ENCODE assay signal across 27 mouse cellular contexts in the genomic region with DNA sequence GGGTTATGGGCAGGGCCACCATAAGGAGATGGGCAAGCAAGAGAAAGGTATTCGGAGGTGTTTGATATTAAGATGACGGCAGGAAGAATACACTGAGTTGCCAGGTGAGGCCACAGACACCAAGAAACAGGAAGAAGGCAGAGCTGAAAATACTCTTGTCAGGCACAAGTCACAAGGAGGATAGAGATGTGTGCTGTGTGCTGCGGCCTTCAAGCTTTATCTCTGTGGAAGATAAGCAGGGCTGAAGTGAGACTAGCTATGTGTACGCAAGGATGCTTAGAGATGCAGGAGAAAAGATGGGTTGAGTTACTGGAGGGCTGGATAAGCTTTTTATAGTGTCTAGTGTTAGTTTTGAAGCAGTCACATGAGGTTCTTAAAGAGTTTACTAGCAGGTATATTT. TPM values are rescaled to one million over a fixed set of nuclear protein-coding genes. Genes with fewer than 3 reads are reported as not detected.
DNase-seq lines count a peak whose midpoint lies in the region; ATAC-seq and TF ChIP-seq lines count a peak whose summit lies in the region.
"Had no signal": no experiment of that assay in that cellular context is flagged by ENCODE, and none has a peak within 500 bp of the region (broad histone marks: within the 10 kb centered on the region; RNA-seq: fewer than 3 reads in every experiment).

No protein-coding gene starts in this region.

- no peak for TF ChIP-seq CTCF in G1E (IDR thresholded peaks at IDR 0.05; ENCODE audit: low read depth, low read length)
- TF ChIP-seq CTCF in small intestine, adult 2 months (IDR thresholded peaks at IDR 0.05; ENCODE audit: extremely low read depth, insufficient read length, insufficient replicate concordance, low read depth, low read length), result no peak

- WGBS in heart, embryonic 10.5 days, result 51% methylated on average over 4 of the region's 4 CpGs
- 46% methylated on average over 4 of the region's 4 CpGs for WGBS in small intestine, adult 2 months
- WGBS in hindbrain, embryonic 14.5 days, result 90% methylated on average over 4 of the region's 4 CpGs

- H3K27me3 ChIP-seq in heart, embryonic 10.5 days (ENCODE audit: insufficient read depth, poor library complexity, severe bottlenecking), result peaks cover 10% of the 10 kb centered on the region; the same call in 1 of the 2 replicates
- H3K27me3 ChIP-seq in G1E (ENCODE audit: insufficient read depth, low read length), result no peaks in the 10 kb centered on the region
- no peaks in the 10 kb centered on the region for H3K27me3 ChIP-seq in small intestine, adult 2 months (ENCODE audit: control insufficient read depth, insufficient read depth, low read length)
- no peaks in the 10 kb centered on the region for H3K27me3 ChIP-seq in hindbrain, embryonic 14.5 days (ENCODE audit: control insufficient read depth, insufficient read depth, low read length)

- no peak overlapping the region for H3K4me3 ChIP-seq in heart, embryonic 10.5 days
- peak overlapping the region; percentile 62; the same call in 1 of the 2 replicates for H3K4me3 ChIP-seq in G1E (ENCODE audit: low read depth, low read length)
- H3K4me3 ChIP-seq in small intestine, adult 2 months (ENCODE audit: low read depth, low read length), result no peak overlapping the region
- no peak overlapping the region for H3K4me3 ChIP-seq in hindbrain, embryonic 14.5 days (replicated peaks; ENCODE audit: low read length)
- H3K4me3 ChIP-seq: embryonic facial prominence, embryonic 13.5 days; heart, embryonic 12.5 days; hindbrain, embryonic 10.5 days; limb, embryonic 13.5 days; liver, embryonic 12.5 days; midbrain, embryonic 10.5 days had no signal

- no peak for TF ChIP-seq POLR2A in small intestine, adult 2 months (IDR thresholded peaks at IDR 0.05; ENCODE audit: low read depth, low read length)

- no peak overlapping the region for H3K4me2 ChIP-seq in hindbrain, embryonic 14.5 days (replicated peaks)
- H3K4me2 ChIP-seq: embryonic facial prominence, embryonic 13.5 days; limb, embryonic 13.5 days; liver, embryonic 12.5 days had no signal

- H3K27ac ChIP-seq in heart, embryonic 10.5 days, result no peak overlapping the region
- peak overlapping the region; percentile 98 for H3K27ac ChIP-seq in small intestine, adult 2 months (ENCODE audit: insufficient read depth, low read depth, low read length)
- H3K27ac ChIP-seq in hindbrain, embryonic 14.5 days, result no peak overlapping the region
- H3K27ac ChIP-seq: embryonic facial prominence, embryonic 13.5 days; hindbrain, embryonic 10.5 days; hindbrain, postnatal 0 days; limb, embryonic 13.5 days; liver, embryonic 12.5 days; midbrain, embryonic 10.5 days had no signal

- H3K9me3 ChIP-seq in heart, embryonic 10.5 days, result no peaks in the 10 kb centered on the region
- no peaks in the 10 kb centered on the region for H3K9me3 ChIP-seq in G1E (replicated peaks)
- no peaks in the 10 kb centered on the region for H3K9me3 ChIP-seq in hindbrain, embryonic 14.5 days (ENCODE audit: control insufficient read depth, low read length)
- H3K9me3 ChIP-seq: embryonic facial prominence, embryonic 13.5 days; heart, embryonic 12.5 days; hindbrain, embryonic 10.5 days; limb, embryonic 13.5 days; liver, embryonic 12.5 days; midbrain, embryonic 10.5 days had no signal

- DNase-seq in heart, adult 11 months, result peak; percentile 63
- DNase-seq in heart, embryonic 10.5 days (ENCODE audit: low spot score), result no peak
- no peak for DNase-seq in G1E (ENCODE audit: low spot score)
- DNase-seq in induced T-regulatory cell, adult 2 months (ENCODE audit: low read depth), result peak; percentile 82
- DNase-seq in hindbrain, embryonic 14.5 days (ENCODE audit: low spot score), result no peak
- no peak for DNase-seq in frontal cortex, postnatal 14 days (ENCODE audit: low spot score in 2 of 2)
- DNase-seq: adrenal gland, postnatal 14 days; cerebellum, adult 18-20 months; cerebellum, postnatal 36 days; embryo, embryonic 11 days; gastrocnemius, postnatal 10 days; heart, postnatal 10 days; kidney, adult 8-10 months; lung, postnatal 10 days; spleen, adult 18-20 months; thymus, postnatal 14 days had no signal

- no peak for ATAC-seq in G1E (ENCODE audit: extremely low read depth, insufficient number of reproducible peaks, low FRiP score, poor library complexity, severe bottlenecking)
- no peak for ATAC-seq in hindbrain, embryonic 14.5 days (ENCODE audit: low FRiP score)
- ATAC-seq: forebrain, embryonic 14.5 days; liver, embryonic 12.5 days; midbrain, embryonic 16.5 days had no signal

- no peak overlapping the region for H3K9ac ChIP-seq in hindbrain, embryonic 14.5 days
- H3K9ac ChIP-seq: embryonic facial prominence, embryonic 13.5 days; heart, embryonic 12.5 days; limb, embryonic 13.5 days; liver, embryonic 12.5 days had no signal

- no peaks in the 10 kb centered on the region for H3K36me3 ChIP-seq in heart, embryonic 10.5 days
- H3K36me3 ChIP-seq in G1E (replicated peaks), result no peaks in the 10 kb centered on the region
- no peaks in the 10 kb centered on the region for H3K36me3 ChIP-seq in small intestine, adult 2 months (ENCODE audit: control insufficient read depth, insufficient read depth, low read length)
- no peaks in the 10 kb centered on the region for H3K36me3 ChIP-seq in hindbrain, embryonic 14.5 days (replicated peaks; ENCODE audit: control insufficient read depth, insufficient read depth)
- H3K36me3 ChIP-seq: embryonic facial prominence, embryonic 13.5 days; heart, embryonic 12.5 days; hindbrain, embryonic 10.5 days; limb, embryonic 13.5 days; liver, embryonic 12.5 days; midbrain, embryonic 10.5 days had no signal

- peaks cover 18% of the 10 kb centered on the region for H3K4me1 ChIP-seq in heart, embryonic 10.5 days
- peaks cover 80% of the 10 kb centered on the region for H3K4me1 ChIP-seq in G1E (ENCODE audit: insufficient read depth, low read depth, low read length)
- peaks cover 25% of the 10 kb centered on the region for H3K4me1 ChIP-seq in small intestine, adult 2 months (ENCODE audit: control insufficient read depth, insufficient read depth, insufficient read length, low read length)
- H3K4me1 ChIP-seq in hindbrain, embryonic 14.5 days (replicated peaks; ENCODE audit: control insufficient read depth, insufficient read depth, low read length), result no peaks in the 10 kb centered on the region
- H3K4me1 ChIP-seq: midbrain, embryonic 10.5 days had no signal

RNA-seq across cellular contexts. Expression of a gene that starts 12.9 kb away (rescaled TPM):
- polyA plus RNA-seq in heart, embryonic 10.5 days (2016; fragmentation: Nextera tagmentation; extraction: Ambion mirVana), result 48.8 and 53.4 TPM in 2 replicates
- total RNA-seq in G1E (2014; fragmentation: Nextera tagmentation) (222 and 254 TPM in 2 replicates), G1E (2017) (99.4 and 116 TPM in 2 replicates)
- polyA plus RNA-seq in G1E (2012), result 45.6 and 45.9 TPM in 2 replicates
- 2.9 and 7.3 TPM in 2 replicates for polyA plus RNA-seq in small intestine, adult 2 months (2012; rRNA removed)
- polyA plus RNA-seq in hindbrain, embryonic 14.5 days (2014; fragmentation: Nextera tagmentation; extraction: Ambion mirVana), result 64.7 and 71.6 TPM in 2 replicates

RNA-seq across cellular contexts. Expression of a gene that starts 37.7 kb away (rescaled TPM):
- not detected in 2 replicates for polyA plus RNA-seq in heart, embryonic 10.5 days (2016; fragmentation: Nextera tagmentation; extraction: Ambion mirVana)
- 4.6 and 8.2 TPM in 2 replicates for total RNA-seq in G1E (2014; fragmentation: Nextera tagmentation)
- 0.98 and 1.3 TPM in 2 replicates for total RNA-seq in G1E (2017)
- polyA plus RNA-seq in G1E (2012), result 0.07 TPM in 1 of 2 replicates, not detected in the other
- 0.71 and 1.6 TPM in 2 replicates for polyA plus RNA-seq in small intestine, adult 2 months (2012; rRNA removed)
- polyA plus RNA-seq in hindbrain, embryonic 14.5 days (2014; fragmentation: Nextera tagmentation; extraction: Ambion mirVana), result 0.76 and 1.5 TPM in 2 replicates
- total RNA-seq: adrenal gland, postnatal 14 days; CH12.LX had no signal
- polyA plus RNA-seq: embryonic facial prominence, embryonic 13.5 days; heart, embryonic 12.5 days; liver, embryonic 12.5 days; midbrain, embryonic 10.5 days had no signal

RNA-seq across cellular contexts. Expression of a gene that starts 46.2 kb away (rescaled TPM):
- polyA plus RNA-seq in heart, embryonic 10.5 days (2016; fragmentation: Nextera tagmentation; extraction: Ambion mirVana), result 14.3 and 16.5 TPM in 2 replicates
- total RNA-seq in G1E (2014; fragmentation: Nextera tagmentation) (109 and 118 TPM in 2 replicates), G1E (2017) (32.8 and 37.7 TPM in 2 replicates)
- polyA plus RNA-seq in G1E (2012), result 59.5 and 64.8 TPM in 2 replicates
- polyA plus RNA-seq in small intestine, adult 2 months (2012; rRNA removed), result 16.4 and 28.4 TPM in 2 replicates
- 69.2 and 75.0 TPM in 2 replicates for polyA plus RNA-seq in hindbrain, embryonic 14.5 days (2014; fragmentation: Nextera tagmentation; extraction: Ambion mirVana)

Comparison
In these comparisons a context has a peak if more than half of its experiments do, and no peak if none do; other contexts are left out.
1. DNase-seq: peak in heart, adult 11 months (single experiment) and induced T-regulatory cell, adult 2 months (single experiment); none in heart, embryonic 10.5 days (single experiment), G1E (single experiment), hindbrain, embryonic 14.5 days (single experiment) and frontal cortex, postnatal 14 days (0 of 2).